Mouse (Mus musculus): ENCODE measurements around the gene Zfp820.
"Not testable (repeated sequence)": the region's sequence is repeated elsewhere in the genome, so short reads cannot be mapped to it uniquely, and the experiment has no call there.

Zfp820 gene

GRCm38 (mm10) chr17:21845545-21846321 is at the start of gene Zfp820:
Gene Zfp820 (minus strand): TSS chr17:21845772.
- DNase-seq = peak; percentile 77

GRCm38 (mm10) chr17:21871256-21871655 is 25.7 kb upstream of the Zfp820 start:
- no peak for DNase-seq

- DNase-seq = not testable (repeated sequence)
Measured at GRCm38 (mm10) chr17:21846322-21846582, 680 bp upstream of the Zfp820 start.

GRCm38 (mm10) chr17:21838510-21838909 is 7.1 kb downstream of the Zfp820 start:
- DNase-seq = no peak

GRCm38 (mm10) chr17:21801373-21801772 is 44.2 kb downstream of the Zfp820 start:
- peak; percentile 20 for DNase-seq

- DNase-seq = no peak
Measured at GRCm38 (mm10) chr17:21792256-21792655, 53.3 kb downstream of the Zfp820 start.

- no peak for DNase-seq
Measured at GRCm38 (mm10) chr17:21770336-21770735, 75.2 kb downstream of the Zfp820 start.

Measured in kidney, postnatal 10 days (tissue).